Mouse (Mus musculus): ENCODE measurements around the gene Unc5c.

DNA sequence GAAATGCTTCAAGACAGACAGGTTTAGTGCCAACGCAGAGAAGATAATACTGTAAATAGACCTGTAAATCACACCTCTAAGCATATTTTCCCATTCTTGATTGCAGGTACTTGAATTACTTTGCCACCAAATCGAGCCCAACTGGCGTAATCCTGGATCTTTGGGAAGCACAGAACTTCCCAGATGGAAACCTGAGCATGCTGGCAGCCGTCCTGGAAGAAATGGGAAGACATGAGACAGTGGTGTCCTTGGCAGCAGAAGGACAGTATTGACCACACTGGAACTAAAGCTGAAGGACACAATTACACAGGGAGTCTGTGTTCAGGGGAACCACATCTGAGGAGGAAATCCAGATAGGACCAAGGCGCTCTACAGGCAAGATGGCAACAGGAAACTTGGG, 363.3 kb downstream of the Unc5c start:
- TF ChIP-seq CTCF (IDR thresholded peaks at IDR 0.05; ENCODE audit: extremely low read depth, insufficient read depth, low read length) (no peak), POLR2A (IDR thresholded peaks at IDR 0.05; ENCODE audit: extremely low read depth, insufficient read depth, low read length) (no peak)

Data from cortical plate, adult 2 months (tissue).